Mouse (Mus musculus): ENCODE results near the gene Bace1.

GRCm38 (mm10) chr9:45838069-45838433 is 329 bp upstream of the Bace1 start:
- TF ChIP-seq CTCF (IDR thresholded peaks at IDR 0.05; ENCODE audit: low read depth, low read length) = no peak
- TF ChIP-seq EP300 (IDR thresholded peaks at IDR 0.05; ENCODE audit: insufficient read depth, low read depth, low read length) = no peak
